Mouse (Mus musculus) MEL (cell line): Measurements from ENCODE around the gene Flcn. TPM values are rescaled to one million over a fixed set of nuclear protein-coding genes. Genes with fewer than 3 reads are reported as not detected.

Source experiments
- DNase-seq: peaks from one replicate; pipeline ENCODE4 v3.0.0; 2011; ENCODE audit warnings: low read depth, low spot score
- H3K27ac ChIP-seq: 2 replicates; pipeline ENCODE4 v1.5.1; 2012; ENCODE audit warnings: low read depth, mild to moderate bottlenecking, control low read depth, low read length, moderate library complexity; ENCODE audit not compliant: control insufficient read depth
- H3K27me3 ChIP-seq, 2 experiments: fragments of 150-350 bp in 1 of 2; sonication (generic) in 1 of 2; 2 replicates each; pipeline ENCODE4 v1.6.1; 2012; ENCODE audit warnings: low read length in 2 of 2, mild to moderate bottlenecking in 2 of 2, improper control_type of control experiment in 1 of 2, moderate library complexity in 1 of 2; ENCODE audit not compliant: insufficient read depth in 2 of 2, control insufficient read depth in 1 of 2
- H3K36me3 ChIP-seq, 2 experiments: 2 replicates each; pipeline ENCODE4 v1.6.1; 2012 to 2014; ENCODE audit warnings: low read length in 2 of 2, improper control_type of control experiment in 1 of 2, inconsistent platforms in 1 of 2, mild to moderate bottlenecking in 1 of 2; ENCODE audit not compliant: insufficient read depth in 2 of 2, control insufficient read depth in 1 of 2
- H3K4me1 ChIP-seq, 2 experiments: fragments of 150-350 bp in 1 of 2; sonication (generic) in 1 of 2; 2 replicates each; pipeline ENCODE4 v1.6.1; 2012; ENCODE audit warnings: low read length in 2 of 2, improper control_type of control experiment in 1 of 2, mild to moderate bottlenecking in 1 of 2; ENCODE audit not compliant: insufficient read depth in 2 of 2, control insufficient read depth in 1 of 2
- H3K4me3 ChIP-seq, 2 experiments: fragments of 150-350 bp in 1 of 2; sonication (generic) in 1 of 2; 2 replicates each; pipeline ENCODE4 v1.5.1; 2012; ENCODE audit warnings: low read depth in 2 of 2, low read length in 2 of 2, mild to moderate bottlenecking in 2 of 2, moderate library complexity in 2 of 2, control low read depth in 1 of 2, improper control_type of control experiment in 1 of 2; ENCODE audit not compliant: control insufficient read depth in 1 of 2, insufficient read depth in 1 of 2
- H3K79me2 ChIP-seq: 2 replicates; pipeline ENCODE4 v1.6.1; 2012; ENCODE audit warnings: mild to moderate bottlenecking, low read length, moderate library complexity; ENCODE audit not compliant: control insufficient read depth, poor library complexity, insufficient read depth
- H3K9ac ChIP-seq: 2 replicates; pipeline ENCODE4 v1.6.1; 2012; ENCODE audit warnings: low read depth, mild to moderate bottlenecking, control low read depth, low read length, moderate library complexity; ENCODE audit not compliant: control insufficient read depth, poor library complexity, severe bottlenecking
- H3K9me3 ChIP-seq: fragments of 150-350 bp; sonication (generic); replicated peaks from 2 replicates; pipeline ENCODE4 v1.6.1; 2012; ENCODE audit warnings: mild to moderate bottlenecking, low read length, improper control_type of control experiment, moderate library complexity; ENCODE audit not compliant: insufficient read depth
- CHD2 ChIP-seq: IDR thresholded peaks from 2 replicates; pipeline ENCODE4 v1.6.1; 2011; ENCODE audit warnings: low read length, improper control_type of control experiment
- CTCF ChIP-seq, 3 experiments: IDR thresholded peaks in 2 of 3; conservative IDR thresholded peaks in 1 of 3; 2 replicates each; pipeline ENCODE4 v1.5.1; 2011 to 2012; ENCODE audit warnings: low read length in 3 of 3, low read depth in 2 of 3, mild to moderate bottlenecking in 2 of 3, improper control_type of control experiment in 1 of 3, inconsistent platforms in 1 of 3, mixed read lengths in 1 of 3, moderate library complexity in 1 of 3; ENCODE audit not compliant: control insufficient read depth in 1 of 3, insufficient read depth in 1 of 3, poor library complexity in 1 of 3, severe bottlenecking in 1 of 3
- E2F4 ChIP-seq: IDR thresholded peaks from 2 replicates; pipeline ENCODE4 v1.6.1; 2011; ENCODE audit warnings: low read depth, low read length, improper control_type of control experiment, borderline replicate concordance
- ELF1 ChIP-seq: IDR thresholded peaks from 2 replicates; pipeline ENCODE4 v1.6.1; 2014; ENCODE audit warnings: low read depth, mild to moderate bottlenecking, inconsistent platforms, low read length, improper control_type of control experiment, moderate library complexity
- EP300 ChIP-seq, 2 experiments: IDR thresholded peaks; 2 replicates each; pipeline ENCODE4 v1.6.1; 2011; ENCODE audit warnings: improper control_type of control experiment in 2 of 2, low read length in 2 of 2, low read depth in 1 of 2, mild to moderate bottlenecking in 1 of 2
- GATA1 ChIP-seq: IDR thresholded peaks from 2 replicates; pipeline ENCODE4 v1.6.1; 2011; ENCODE audit warnings: low read depth, low read length, improper control_type of control experiment
- HCFC1 ChIP-seq: IDR thresholded peaks from 2 replicates; pipeline ENCODE4 v1.6.1; 2012; ENCODE audit warnings: low read depth, mild to moderate bottlenecking, inconsistent platforms, low read length, improper control_type of control experiment, moderate library complexity
- JUND ChIP-seq: IDR thresholded peaks from 2 replicates; pipeline ENCODE4 v1.6.1; 2011; ENCODE audit warnings: low read depth, mild to moderate bottlenecking, improper control_type of control experiment, low read length
- KAT2A ChIP-seq: conservative IDR thresholded peaks from 2 replicates; pipeline ENCODE4 v1.6.1; 2012; ENCODE audit warnings: low read depth, low read length, improper control_type of control experiment, inconsistent platforms
- MAFK ChIP-seq: IDR thresholded peaks from 2 replicates; pipeline ENCODE4 v1.6.1; 2011; ENCODE audit warnings: low read depth, mild to moderate bottlenecking, low read length, improper control_type of control experiment, borderline replicate concordance
- MAX ChIP-seq: IDR thresholded peaks from 2 replicates; pipeline ENCODE4 v1.6.1; 2011; ENCODE audit warnings: low read length, improper control_type of control experiment
- MAZ ChIP-seq: IDR thresholded peaks from 2 replicates; pipeline ENCODE4 v1.6.1; 2012; ENCODE audit warnings: low read depth, mild to moderate bottlenecking, inconsistent platforms, low read length, improper control_type of control experiment
- MEF2A ChIP-seq: IDR thresholded peaks from 2 replicates; pipeline ENCODE4 v1.6.1; 2014; ENCODE audit warnings: low read depth, mild to moderate bottlenecking, inconsistent platforms, low read length, improper control_type of control experiment; ENCODE audit not compliant: poor library complexity, insufficient replicate concordance, severe bottlenecking; ENCODE audit errors: extremely low read depth
- NELFE ChIP-seq: IDR thresholded peaks from 2 replicates; pipeline ENCODE4 v1.6.1; 2011; ENCODE audit warnings: low read depth, low read length, improper control_type of control experiment
- POLR2AphosphoS2 ChIP-seq: IDR thresholded peaks from 2 replicates; pipeline ENCODE4 v1.6.1; 2011; ENCODE audit warnings: low read length, improper control_type of control experiment
- RAD21 ChIP-seq: IDR thresholded peaks from 2 replicates; pipeline ENCODE4 v1.6.1; 2011; ENCODE audit warnings: mild to moderate bottlenecking, low read depth, low read length, improper control_type of control experiment
- RCOR1 ChIP-seq: IDR thresholded peaks from 2 replicates; pipeline ENCODE4 v1.6.1; 2012; ENCODE audit warnings: low read depth, mild to moderate bottlenecking, inconsistent platforms, low read length, improper control_type of control experiment
- SIN3A ChIP-seq: IDR thresholded peaks from 2 replicates; pipeline ENCODE4 v1.6.1; 2012; ENCODE audit warnings: low read length, improper control_type of control experiment, inconsistent platforms
- TAL1 ChIP-seq: IDR thresholded peaks from 2 replicates; pipeline ENCODE4 v1.6.1; 2012; ENCODE audit warnings: mild to moderate bottlenecking, inconsistent platforms, low read length, moderate library complexity, mixed read lengths
- TBP ChIP-seq: IDR thresholded peaks from 2 replicates; pipeline ENCODE4 v1.8.0; 2011; ENCODE audit warnings: low read depth, low read length, improper control_type of control experiment
- TCF12 ChIP-seq: IDR thresholded peaks from 2 replicates; pipeline ENCODE4 v1.6.1; 2014; ENCODE audit warnings: low read depth, mild to moderate bottlenecking, inconsistent platforms, low read length, improper control_type of control experiment, moderate library complexity
- USF1 ChIP-seq: IDR thresholded peaks from 2 replicates; pipeline ENCODE4 v1.6.1; 2014; ENCODE audit warnings: low read depth, mild to moderate bottlenecking, inconsistent platforms, low read length, improper control_type of control experiment, moderate library complexity
- ZC3H11A ChIP-seq: IDR thresholded peaks from 2 replicates; pipeline ENCODE4 v1.6.1; 2012; ENCODE audit warnings: low read depth, mild to moderate bottlenecking, inconsistent platforms, low read length, improper control_type of control experiment
- polyA plus RNA-seq, 2 experiments: library from polyadenylated mRNA; stranded (reverse) in 1 of 2; unstranded in 1 of 2; fragments of >175 nt in 1 of 2; fragments of >200 nt in 1 of 2; gene quantifications; 2 replicates each; pipeline versions ENCODE4 v1.2.1 to v1.2.4; 2012; ENCODE audit warnings: low replicate concordance in 2 of 2, low read depth in 1 of 2; ENCODE audit not compliant: insufficient read length in 2 of 2, insufficient read depth in 1 of 2, missing spikeins in 1 of 2
- total RNA-seq: library from RNA; depleted of rRNA; stranded (reverse); fragments of 300-350 nt; gene quantifications from 2 replicates; pipeline ENCODE4 v1.2.3, GENCODE M21; 2012

The Flcn gene
- total and polyA plus RNA-seq, 3 experiments: 33.7 to 36.1 TPM; not detected in 1

- Histone ChIP-seq H3K9ac (no peak overlapping the region), H3K9me3 (no peaks in the 10 kb centered on the region), H3K36me3 (peaks cover 6 to 7% of the 10 kb centered on the region in 2 experiments), H3K4me1 (peaks cover 3 to 12% of the 10 kb centered on the region in 2 experiments; a peak in 3 of 4 replicates), H3K27ac (no peak overlapping the region), H3K27me3 (no peaks in the 10 kb centered on the region), H3K79me2 (peaks cover 14% of the 10 kb centered on the region), H3K4me3 (no peak overlapping the region)
- no peak for DNase-seq
- no peak for TF ChIP-seq HCFC1
- no peak for TF ChIP-seq CTCF (IDR thresholded peaks at IDR 0.05 in 2 of 3, conservative IDR thresholded peaks at IDR 0.05 in 1 of 3; ENCODE audit: control insufficient read depth in 1 of 3, insufficient read depth in 1 of 3, low read depth in 2 of 3, low read length in 3 of 3, poor library complexity in 1 of 3, severe bottlenecking in 1 of 3)
- no peak for TF ChIP-seq ELF1
- no peak for TF ChIP-seq RAD21
- TF ChIP-seq E2F4: no peak
- no peak for TF ChIP-seq EP300 (IDR thresholded peaks at IDR 0.05; ENCODE audit: low read depth in 1 of 2, low read length in 2 of 2)
These were observed 3.5 kb upstream of the Flcn start for GRCm38 (mm10) chr11:59813276-59813675.

- H3K79me2 ChIP-seq: peaks cover 17% of the 10 kb centered on the region
- peak overlapping the region; percentile 64 to 88 for H3K4me3 ChIP-seq
- no peaks in the 10 kb centered on the region for H3K9me3 ChIP-seq
- TF ChIP-seq TBP (no peak), CHD2 (no peak), EP300 (IDR thresholded peaks at IDR 0.05; ENCODE audit: low read depth in 1 of 2, low read length in 2 of 2) (no peak), RCOR1 (no peak), MAFK (no peak), MAZ (no peak), NELFE (no peak)
- H3K27me3 ChIP-seq: no peaks in the 10 kb centered on the region
- H3K27ac ChIP-seq: peak overlapping the region; percentile 94
- peaks cover 3 to 12% of the 10 kb centered on the region in 2 experiments; a peak in 3 of 4 replicates for H3K4me1 ChIP-seq
- H3K9ac ChIP-seq: peak overlapping the region; percentile 96
- no peak for DNase-seq
- H3K36me3 ChIP-seq: peaks cover 0 to 7% of the 10 kb centered on the region in 2 experiments; a peak in 3 of 4 replicates
These were observed 1.4 kb upstream of the Flcn start for GRCm38 (mm10) chr11:59811211-59811610.

- peaks cover 3 to 12% of the 10 kb centered on the region in 2 experiments; a peak in 3 of 4 replicates for H3K4me1 ChIP-seq
- peak overlapping the region; percentile 94 for H3K27ac ChIP-seq
- no peaks in the 10 kb centered on the region for H3K27me3 ChIP-seq
- peak overlapping the region; percentile 96 for H3K9ac ChIP-seq
- H3K9me3 ChIP-seq: no peaks in the 10 kb centered on the region
- peaks cover 0 to 7% of the 10 kb centered on the region in 2 experiments; a peak in 3 of 4 replicates for H3K36me3 ChIP-seq
- peak; percentile 86 for DNase-seq
- peaks cover 17% of the 10 kb centered on the region for H3K79me2 ChIP-seq
- peak overlapping the region; percentile 64 to 88 for H3K4me3 ChIP-seq
- TF ChIP-seq RAD21 (no peak), MAZ (no peak), GATA1 (peak; percentile 8; the same call in 1 of the 2 replicates), USF1 (0 out of 2 replicates have a peak, but pooled peaks have one; percentile 7), KAT2A (peak; percentile 39), POLR2AphosphoS2 (no peak; the same call in none of the 2 replicates), SIN3A (peak; percentile 86; the same call in 1 of the 2 replicates), MEF2A (no peak), ZC3H11A (no peak), EP300 (IDR thresholded peaks at IDR 0.05; ENCODE audit: low read depth in 1 of 2, low read length in 2 of 2) (peak in 1 of 2 experiments; percentile 41; a peak in 1 of 4 replicates), TAL1 (no peak), MAX (peak; percentile 90), JUND (no peak), TCF12 (peak; percentile 57), CTCF (IDR thresholded peaks at IDR 0.05 in 2 of 3, conservative IDR thresholded peaks at IDR 0.05 in 1 of 3; ENCODE audit: control insufficient read depth in 1 of 3, insufficient read depth in 1 of 3, low read depth in 2 of 3, low read length in 3 of 3, poor library complexity in 1 of 3, severe bottlenecking in 1 of 3) (0 out of 6 replicates have a peak, but pooled peaks of 1 of the 3 experiments have one; percentile 6)
These were observed 803 bp upstream of the Flcn start for GRCm38 (mm10) chr11:59810480-59811158.
